Mouse (Mus musculus): Measurements from ENCODE around the gene Rpl13a.

GRCm38 (mm10) chr7:45098541-45099240, 29.9 kb downstream of the Rpl13a start:
- TF ChIP-seq CTCF (IDR thresholded peaks at IDR 0.05; ENCODE audit: low read depth), result peak; percentile 56
- no peak for TF ChIP-seq EP300 (optimal IDR thresholded peaks at IDR 0.05)
